Mouse (Mus musculus): ENCODE results near the gene Gm13084. TPM values are rescaled to one million over a fixed set of nuclear protein-coding genes. Genes with fewer than 3 reads are reported as not detected.
"Not testable (repeated sequence)": the region's sequence is repeated elsewhere in the genome, so short reads cannot be mapped to it uniquely, and the experiment has no call there.

Gm13084 gene
- not detected for total RNA-seq (2022)

- DNase-seq = no peak
These were observed at the start of gene Gm13084 for GRCm38 (mm10) chr4:143815993-143816392. TSS of gene Gm13084 (minus strand) at chr4:143816093.

- DNase-seq = not testable (repeated sequence)
These were observed 30.3 kb upstream of the Gm13084 start, which contains the start of gene Gm13103 for GRCm38 (mm10) chr4:143846197-143846596. TSS of gene Gm13103 (plus strand) at chr4:143846497.

GRCm38 (mm10) chr4:143789052-143789451, 26.8 kb downstream of the Gm13084 start, which contains the start of gene Gm13023:
TSS of gene Gm13023 (plus strand) at chr4:143789352.
- DNase-seq = not testable (repeated sequence)

Other genes with a start within 250 kb of the Gm13084 start
- gene Gm13083, start 201.1 kb downstream of the Gm13084 start, total RNA-seq (2022) = not detected
- gene Gm13088, start 158.8 kb downstream of the Gm13084 start, total RNA-seq (2022) = not detected
- gene Gm13089, start 113.4 kb downstream of the Gm13084 start, total RNA-seq (2022) = not detected
- not detected for gene Gm13078, start 96.6 kb downstream of the Gm13084 start, total RNA-seq (2022)
- not detected for gene Gm13023, start 26.7 kb downstream of the Gm13084 start, total RNA-seq (2022)
- not detected for gene Gm13103, start 30.4 kb upstream of the Gm13084 start, total RNA-seq (2022)
- gene Pramef6, start 84.3 kb upstream of the Gm13084 start, total RNA-seq (2022) = not detected
- not detected for gene Pramef25, start 134.9 kb upstream of the Gm13084 start, total RNA-seq (2022)
- gene Gm13101, start 150.9 kb upstream of the Gm13084 start, total RNA-seq (2022) = not detected
- gene Pramef17, start 178.3 kb upstream of the Gm13084 start, total RNA-seq (2022) = not detected
- gene Pramel4, start 243.0 kb upstream of the Gm13084 start, total RNA-seq (2022) = not detected